Mouse (Mus musculus) CH12.LX (cell line): ENCODE data around the gene Nlrc5. TPM values are rescaled to one million over a fixed set of nuclear protein-coding genes. Genes with fewer than 3 reads are reported as not detected.
A peak's percentile ranks its signal among the peaks of the same experiment; 100 is the strongest.

Experiments
- DNase-seq: peaks from one replicate; pipeline ENCODE4 v3.0.0-alpha.2; 2013; ENCODE audit errors: extremely low read depth
- H3K27ac ChIP-seq: 2 replicates; pipeline ENCODE4 v1.5.1; 2012; ENCODE audit warnings: low read depth, mild to moderate bottlenecking, control low read depth, moderate library complexity; ENCODE audit not compliant: insufficient read depth
- H3K27me3 ChIP-seq: replicated peaks from 2 replicates; pipeline ENCODE3; 2012; ENCODE audit warnings: inconsistent platforms
- H3K36me3 ChIP-seq, 2 experiments: replicated peaks in 1 of 2; 2 replicates each; pipeline versions ENCODE3 to v1.6.1; 2012; ENCODE audit warnings: inconsistent platforms in 1 of 2, low read length in 1 of 2, mild to moderate bottlenecking in 1 of 2, mixed read lengths in 1 of 2, moderate library complexity in 1 of 2; ENCODE audit not compliant: control insufficient read depth in 1 of 2, insufficient read depth in 1 of 2
- H3K4me1 ChIP-seq, 2 experiments: 2 replicates each; pipeline ENCODE4 v1.6.1; 2012; ENCODE audit warnings: inconsistent platforms in 1 of 2, moderate library complexity in 1 of 2; ENCODE audit not compliant: insufficient read depth in 2 of 2, control insufficient read depth in 1 of 2
- H3K4me2 ChIP-seq: 2 replicates; pipeline ENCODE4 v1.6.1; 2012; ENCODE audit warnings: low read depth, mild to moderate bottlenecking, control low read depth; ENCODE audit not compliant: poor library complexity, insufficient read depth, severe bottlenecking
- H3K4me3 ChIP-seq, 3 experiments: fragments of 150-350 bp in 1 of 3; sonication (generic) in 1 of 3; replicated peaks in 1 of 3; 2 replicates each; pipeline versions ENCODE3 to v1.5.1; 2011 to 2012; ENCODE audit warnings: low read depth in 2 of 3, low read length in 2 of 3, mild to moderate bottlenecking in 2 of 3, moderate library complexity in 2 of 3, control low read depth in 1 of 3, improper control_type of control experiment in 1 of 3, inconsistent platforms in 1 of 3, mixed read lengths in 1 of 3; ENCODE audit not compliant: poor library complexity in 1 of 3
- H3K79me2 ChIP-seq: replicated peaks from 2 replicates; pipeline ENCODE4 v1.6.1; 2012; ENCODE audit warnings: mild to moderate bottlenecking, moderate library complexity; ENCODE audit not compliant: control insufficient read depth, poor library complexity, insufficient read depth, severe bottlenecking; ENCODE audit errors: extremely low read depth
- H3K9ac ChIP-seq: 2 replicates; pipeline ENCODE4 v1.6.1; 2012; ENCODE audit warnings: low read depth, mild to moderate bottlenecking, control low read depth, moderate library complexity; ENCODE audit not compliant: insufficient read depth
- H3K9me3 ChIP-seq: replicated peaks from 2 replicates; pipeline ENCODE3; 2012; ENCODE audit warnings: low read length, inconsistent platforms, mixed read lengths
- E2F4 ChIP-seq: IDR thresholded peaks from 2 replicates; pipeline ENCODE4 v1.6.1; 2011; ENCODE audit warnings: low read depth, low read length, improper control_type of control experiment; ENCODE audit not compliant: insufficient replicate concordance
- ELF1 ChIP-seq: IDR thresholded peaks from 2 replicates; pipeline ENCODE4 v1.6.1; 2014; ENCODE audit warnings: low read depth, mild to moderate bottlenecking, inconsistent platforms, low read length, improper control_type of control experiment
- ETS1 ChIP-seq: conservative IDR thresholded peaks from 2 replicates; pipeline ENCODE4 v1.6.1; 2012; ENCODE audit warnings: low read depth, mild to moderate bottlenecking, inconsistent platforms, low read length, improper control_type of control experiment, moderate library complexity
- IRF4 ChIP-seq: IDR thresholded peaks from 2 replicates; pipeline ENCODE4 v1.6.1; 2014; ENCODE audit warnings: low read depth, mild to moderate bottlenecking, inconsistent platforms, low read length, improper control_type of control experiment
- JUN ChIP-seq: IDR thresholded peaks from 2 replicates; pipeline ENCODE4 v1.6.1; 2011; ENCODE audit warnings: low read depth, mild to moderate bottlenecking, low read length, improper control_type of control experiment, moderate library complexity; ENCODE audit not compliant: insufficient read depth
- MEF2A ChIP-seq: IDR thresholded peaks from 2 replicates; pipeline ENCODE4 v1.6.1; 2014; ENCODE audit warnings: low read depth, mild to moderate bottlenecking, inconsistent platforms, low read length, improper control_type of control experiment, borderline replicate concordance
- MXI1 ChIP-seq: IDR thresholded peaks from 2 replicates; pipeline ENCODE4 v1.6.1; 2011; ENCODE audit warnings: mild to moderate bottlenecking, low read depth, low read length, improper control_type of control experiment
- MYC ChIP-seq: IDR thresholded peaks from 2 replicates; pipeline ENCODE4 v1.6.1; 2011; ENCODE audit warnings: low read depth, mild to moderate bottlenecking, improper control_type of control experiment, low read length
- NELFE ChIP-seq: IDR thresholded peaks from 2 replicates; pipeline ENCODE4 v1.6.1; 2011; ENCODE audit warnings: low read depth, low read length, improper control_type of control experiment
- NRF1 ChIP-seq: IDR thresholded peaks from 2 replicates; pipeline ENCODE4 v1.6.1; 2014; ENCODE audit warnings: low read depth, mild to moderate bottlenecking, inconsistent platforms, low read length, improper control_type of control experiment, moderate library complexity
- POLR2AphosphoS2 ChIP-seq: IDR thresholded peaks from 2 replicates; pipeline ENCODE4 v1.6.1; 2011; ENCODE audit warnings: low read depth, low read length, improper control_type of control experiment
- RAD21 ChIP-seq: IDR thresholded peaks from 2 replicates; pipeline ENCODE4 v1.6.1; 2011; ENCODE audit warnings: low read depth, mild to moderate bottlenecking, low read length, improper control_type of control experiment, moderate library complexity
- RCOR1 ChIP-seq: conservative IDR thresholded peaks from 2 replicates; pipeline ENCODE4 v1.6.1; 2012; ENCODE audit warnings: low read depth, mild to moderate bottlenecking, inconsistent platforms, low read length, improper control_type of control experiment
- SIN3A ChIP-seq: IDR thresholded peaks from 2 replicates; pipeline ENCODE4 v1.6.1; 2012; ENCODE audit warnings: low read length, improper control_type of control experiment, inconsistent platforms
- SMC3 ChIP-seq: IDR thresholded peaks from 2 replicates; pipeline ENCODE4 v1.6.1; 2011; ENCODE audit warnings: low read depth, low read length, improper control_type of control experiment
- ZC3H11A ChIP-seq: IDR thresholded peaks from 2 replicates; pipeline ENCODE4 v1.6.1; 2012; ENCODE audit warnings: low read depth, mild to moderate bottlenecking, inconsistent platforms, low read length, improper control_type of control experiment
- ZKSCAN1 ChIP-seq: IDR thresholded peaks from 2 replicates; pipeline ENCODE4 v1.6.1; 2012; ENCODE audit warnings: low read depth, inconsistent platforms, low read length, improper control_type of control experiment, borderline replicate concordance
- ZNF384 ChIP-seq: IDR thresholded peaks from 2 replicates; pipeline ENCODE4 v1.6.1; 2012; ENCODE audit warnings: low read depth, low read length, improper control_type of control experiment, inconsistent platforms
- dilution Hi-C: fragments of 300-500 bp; cut with MboI; formaldehyde crosslinking; loops from 2 replicates; pipeline ENCODE4 v1.14.3; 2020; ENCODE audit warnings: low sequenced_read_pairs; ENCODE audit not compliant: extremely low pct_unique_long_range_greater_than_20kb, extremely low pct_ligation_motif_present
- in situ Hi-C: fragments of 300-500 bp; cut with MboI; formaldehyde crosslinking; loops from 3 replicates; pipeline ENCODE4 v1.14.3; 2019; ENCODE audit warnings: low sequenced_read_pairs, low pct_ligation_motif_present, low pct_unique_long_range_greater_than_20kb, mixed read lengths
- polyA plus RNA-seq: library from polyadenylated mRNA; unstranded; fragments of >175 nt; gene quantifications from 2 replicates; pipeline ENCODE4 v1.2.1, GENCODE M21; 2012; ENCODE audit warnings: low read depth; ENCODE audit not compliant: insufficient read length
- total RNA-seq, 2 experiments: library from RNA; depleted of rRNA; stranded (reverse); fragments of 300-350 nt in 1 of 2; fragments of >200 nt in 1 of 2; gene quantifications; 2 replicates each; pipeline ENCODE4 v1.2.3; 2012 to 2014

Nlrc5 gene
- total and polyA plus RNA-seq, 3 experiments = 58.6 to 72.5 (median 60.2) TPM

- no peaks in the 10 kb centered on the region for H3K9me3 ChIP-seq
- peak overlapping the region; percentile 24; the same call in 1 of the 2 replicates for H3K9ac ChIP-seq
- peak overlapping the region; percentile 71; the same call in 1 of the 2 replicates for H3K27ac ChIP-seq
- no peak for DNase-seq
- H3K4me3 ChIP-seq = no peak overlapping the region
- peaks cover 55 to 70% of the 10 kb centered on the region in 2 experiments for H3K36me3 ChIP-seq
- H3K27me3 ChIP-seq = no peaks in the 10 kb centered on the region
- in situ Hi-C loops (no loop called here), dilution Hi-C loops (no loop called here)
- H3K4me2 ChIP-seq = no peak overlapping the region; the same call in 1 of the 2 replicates
- TF ChIP-seq SIN3A (no peak), MYC (no peak), RCOR1 (no peak), ELF1 (no peak), NELFE (no peak), JUN (no peak), ZNF384 (no peak), NRF1 (no peak)
- H3K79me2 ChIP-seq = peaks cover 58% of the 10 kb centered on the region
- H3K4me1 ChIP-seq = peaks cover 11 to 66% of the 10 kb centered on the region in 2 experiments
Observed at GRCm38 (mm10) chr8:94390429-94390828, 43.7 kb upstream of the Nlrc5 start.

DNA sequence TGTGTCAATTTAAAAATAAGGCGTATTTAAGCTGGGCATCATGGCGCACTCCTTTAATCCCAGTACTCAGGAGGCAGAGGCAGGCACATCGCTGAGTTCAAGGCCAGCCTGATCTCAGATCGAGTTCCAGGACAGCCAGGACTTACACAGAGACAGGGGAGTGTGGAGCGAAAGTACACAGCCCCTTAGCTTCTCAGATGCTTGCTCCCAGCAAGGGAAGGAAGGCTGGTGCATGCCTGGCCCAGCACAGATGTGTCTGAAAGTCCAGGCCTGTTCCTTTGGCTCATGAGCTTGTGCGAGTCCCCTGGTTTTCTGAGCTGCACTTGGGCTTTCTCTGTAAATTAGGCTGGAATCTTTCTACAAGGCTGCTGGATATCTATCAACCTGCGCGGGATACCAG lies 43.2 kb upstream of the Nlrc5 start:
- H3K27me3 ChIP-seq = no peaks in the 10 kb centered on the region
- dilution Hi-C loops = no loop called here
- peak overlapping the region; percentile 71 for H3K27ac ChIP-seq
- peaks cover 60 to 75% of the 10 kb centered on the region in 2 experiments for H3K36me3 ChIP-seq
- H3K4me3 ChIP-seq = no peak overlapping the region
- peaks cover 11 to 62% of the 10 kb centered on the region in 2 experiments for H3K4me1 ChIP-seq
- TF ChIP-seq MYC = no peak
- TF ChIP-seq ELF1 = no peak
- TF ChIP-seq ZC3H11A = no peak
- no peak for TF ChIP-seq E2F4
- no peak for TF ChIP-seq ZKSCAN1
- no peak for TF ChIP-seq RAD21
- no peak for TF ChIP-seq POLR2AphosphoS2
- no peak for TF ChIP-seq ETS1
- TF ChIP-seq ZNF384 = no peak
- TF ChIP-seq MEF2A = no peak
- TF ChIP-seq MXI1 = no peak
- no peak for TF ChIP-seq SMC3
- TF ChIP-seq RCOR1 = no peak
- no peak for TF ChIP-seq IRF4
- in situ Hi-C loops = no loop called here
- peaks cover 58% of the 10 kb centered on the region for H3K79me2 ChIP-seq
- DNase-seq = no peak
- no peak overlapping the region for H3K9ac ChIP-seq
- no peaks in the 10 kb centered on the region for H3K9me3 ChIP-seq
- H3K4me2 ChIP-seq = no peak overlapping the region
